Mouse (Mus musculus): ENCODE results near the gene Pgap1. TPM values are rescaled to one million over a fixed set of nuclear protein-coding genes. Genes with fewer than 3 reads are reported as not detected.

The Pgap1 gene
- 10.8 and 12.5 TPM in 2 replicates for polyA plus RNA-seq (2014; fragmentation: Nextera tagmentation; extraction: Ambion mirVana)

DNA sequence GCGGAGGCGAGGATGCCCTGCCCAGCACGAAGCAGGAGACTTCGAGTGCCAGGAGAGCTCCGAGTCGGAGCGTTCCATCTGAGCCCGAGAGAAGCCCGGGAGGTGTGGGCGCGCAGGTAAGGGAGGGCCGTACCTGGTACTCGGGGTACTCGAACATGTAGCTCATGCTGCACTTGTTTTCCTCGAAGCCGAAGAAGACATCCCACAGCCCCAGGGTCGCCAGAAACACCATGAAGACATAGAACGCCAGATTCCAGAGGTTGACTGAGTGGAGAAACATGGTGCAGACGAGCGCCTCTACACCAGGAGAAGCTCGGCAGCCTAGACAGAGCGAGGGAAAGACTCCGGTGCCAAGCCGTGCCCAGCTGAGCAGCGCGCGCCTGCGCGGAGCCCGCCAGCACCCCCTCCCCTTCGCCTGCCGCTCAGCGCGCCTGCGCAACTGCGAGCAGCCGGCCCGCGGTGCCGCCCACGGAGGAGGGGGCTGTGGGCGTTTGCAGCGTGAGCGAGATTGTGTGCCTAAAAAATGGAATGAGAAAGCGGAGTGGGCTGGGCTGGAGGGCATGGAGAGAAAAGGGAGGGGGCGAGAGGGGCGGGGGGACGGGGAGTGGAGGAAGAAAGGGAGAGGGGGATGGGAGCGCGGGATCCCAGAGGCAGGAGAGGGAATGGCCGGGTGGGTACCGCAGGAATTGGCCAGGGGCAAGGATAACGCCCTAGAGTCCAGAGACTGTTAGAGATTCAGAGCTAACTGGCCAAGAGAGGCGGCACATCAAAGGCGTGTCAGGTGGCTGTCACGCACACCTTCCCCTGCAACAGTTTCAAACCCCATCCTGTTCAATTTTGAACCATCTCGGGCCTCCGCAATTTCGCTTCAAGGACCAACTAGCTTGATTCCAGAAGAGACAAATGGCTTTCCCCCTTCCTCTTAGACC, at the start of gene Pgap1:
Gene Pgap1, minus strand, starts transcription at position 384 of the 929 bp plus-strand sequence.
- Histone ChIP-seq H3K27ac (ENCODE audit: low read depth, low read length) (no peak within 1 kb of the TSS), H3K4me3 (ENCODE audit: low read depth, low read length) (peak within 1 kb of the TSS; percentile 60), H3K4me2 (ENCODE audit: low read depth) (peak within 1 kb of the TSS; percentile 79), H3K9ac (ENCODE audit: low read length) (peak within 1 kb of the TSS; percentile 64), H3K4me1 (ENCODE audit: control insufficient read depth, insufficient read depth, low read length) (no peaks in the 10 kb centered on the region), H3K27me3 (ENCODE audit: control insufficient read depth, insufficient read depth, low read length) (no peaks in the 10 kb centered on the region), H3K9me3 (ENCODE audit: control insufficient read depth, low read length) (no peaks in the 10 kb centered on the region), H3K36me3 (ENCODE audit: control insufficient read depth, insufficient read depth, low read length) (no peaks in the 10 kb centered on the region)
- peak; percentile 96 for DNase-seq (ENCODE audit: low spot score)
- under 1% methylated on average over 57 of the region's 59 CpGs for WGBS
- peak; percentile 98 for ATAC-seq (ENCODE audit: insufficient read depth, low FRiP score, low TSS enrichment)

DNA sequence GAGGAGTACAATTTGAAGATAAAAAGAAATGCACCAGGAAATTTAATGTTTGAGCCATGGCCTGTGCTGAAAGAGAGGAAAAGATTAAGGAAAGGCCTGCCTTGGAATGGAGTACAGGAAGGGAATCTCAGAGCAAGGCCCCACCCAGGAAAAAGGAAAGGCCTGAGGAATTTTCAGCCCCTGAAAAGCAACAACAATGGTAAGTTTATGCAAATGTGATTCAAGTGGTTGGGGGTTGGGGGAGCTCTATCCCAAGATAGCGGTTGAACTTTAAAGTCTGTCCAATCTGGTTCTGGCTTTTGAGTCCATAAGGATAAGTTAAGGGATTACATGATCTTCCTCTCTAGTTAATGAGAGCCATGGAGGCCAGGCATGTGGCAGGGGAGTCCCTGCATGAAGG, 49.5 kb upstream of the Pgap1 start:
- Histone ChIP-seq H3K4me3 (ENCODE audit: low read depth, low read length) (no peak overlapping the region), H3K27me3 (ENCODE audit: control insufficient read depth, insufficient read depth, low read length) (no peaks in the 10 kb centered on the region), H3K4me1 (ENCODE audit: control insufficient read depth, insufficient read depth, low read length) (no peaks in the 10 kb centered on the region), H3K9me3 (ENCODE audit: control insufficient read depth, low read length) (no peaks in the 10 kb centered on the region), H3K36me3 (ENCODE audit: control insufficient read depth, insufficient read depth, low read length) (no peaks in the 10 kb centered on the region), H3K4me2 (ENCODE audit: low read depth) (no peak overlapping the region), H3K27ac (ENCODE audit: low read depth, low read length) (no peak overlapping the region), H3K9ac (ENCODE audit: low read length) (no peak overlapping the region)
- ATAC-seq (ENCODE audit: insufficient read depth, low FRiP score, low TSS enrichment) (no peak), DNase-seq (ENCODE audit: low spot score) (no peak)
- 77% methylated on average over 1 of the region's 1 CpGs for WGBS

DNA sequence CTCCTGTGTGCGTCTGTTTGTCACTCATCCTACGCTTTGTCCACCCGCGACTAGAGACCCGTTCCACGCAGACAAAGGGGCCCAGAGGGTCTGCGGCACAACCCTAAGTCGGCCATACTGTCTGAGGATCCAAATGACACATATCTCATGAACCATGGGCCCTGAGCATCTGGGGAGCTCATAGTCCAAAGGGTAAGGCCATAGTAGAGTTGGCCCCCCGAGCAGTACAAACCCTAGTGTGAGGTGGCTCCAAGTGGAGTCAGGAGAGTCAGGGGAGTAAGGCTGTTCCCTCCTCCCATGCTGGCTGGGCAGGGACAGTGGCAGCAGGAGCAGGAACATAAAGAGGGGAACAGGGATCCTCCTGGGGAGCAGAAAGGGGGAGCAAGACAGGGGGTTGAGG, 44.2 kb upstream of the Pgap1 start:
- ATAC-seq (ENCODE audit: insufficient read depth, low FRiP score, low TSS enrichment) = no peak
- Histone ChIP-seq H3K27me3 (ENCODE audit: control insufficient read depth, insufficient read depth, low read length) (no peaks in the 10 kb centered on the region), H3K27ac (ENCODE audit: low read depth, low read length) (no peak overlapping the region), H3K4me3 (ENCODE audit: low read depth, low read length) (no peak overlapping the region), H3K36me3 (ENCODE audit: control insufficient read depth, insufficient read depth, low read length) (no peaks in the 10 kb centered on the region), H3K9ac (ENCODE audit: low read length) (no peak overlapping the region), H3K4me2 (ENCODE audit: low read depth) (no peak overlapping the region), H3K9me3 (ENCODE audit: control insufficient read depth, low read length) (no peaks in the 10 kb centered on the region), H3K4me1 (ENCODE audit: control insufficient read depth, insufficient read depth, low read length) (no peaks in the 10 kb centered on the region)
- no peak for DNase-seq (ENCODE audit: low spot score)
- WGBS = 96% methylated on average over 9 of the region's 9 CpGs

DNA sequence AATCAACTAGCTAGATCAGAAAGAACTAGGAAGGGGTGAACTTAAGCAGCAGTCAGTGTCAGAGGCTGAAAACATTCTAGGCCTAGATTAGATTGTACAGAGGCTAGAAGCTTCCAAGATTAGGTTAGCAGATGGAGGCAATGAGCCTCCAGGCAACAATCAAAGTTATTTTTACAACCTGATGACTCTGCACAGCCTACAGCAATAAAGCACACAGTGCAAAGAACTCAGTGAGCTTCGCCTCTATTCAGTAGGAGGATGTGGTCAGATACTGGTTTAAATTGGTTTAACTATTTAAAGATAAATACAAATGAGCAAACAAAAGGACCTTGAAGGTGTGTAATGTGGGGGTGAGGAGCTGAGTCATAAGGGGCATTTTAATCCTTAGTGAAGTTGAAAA, 42.8 kb upstream of the Pgap1 start:
- H3K4me3 ChIP-seq (ENCODE audit: low read depth, low read length) = no peak overlapping the region
- H3K9ac ChIP-seq (ENCODE audit: low read length) = no peak overlapping the region
- no peak overlapping the region for H3K27ac ChIP-seq (ENCODE audit: low read depth, low read length)
- H3K36me3 ChIP-seq (ENCODE audit: control insufficient read depth, insufficient read depth, low read length) = no peaks in the 10 kb centered on the region
- 60% methylated on average over 1 of the region's 1 CpGs for WGBS
- no peaks in the 10 kb centered on the region for H3K9me3 ChIP-seq (ENCODE audit: control insufficient read depth, low read length)
- ATAC-seq (ENCODE audit: insufficient read depth, low FRiP score, low TSS enrichment) (no peak), DNase-seq (ENCODE audit: low spot score) (no peak)
- H3K4me2 ChIP-seq (ENCODE audit: low read depth) = no peak overlapping the region
- no peaks in the 10 kb centered on the region for H3K4me1 ChIP-seq (ENCODE audit: control insufficient read depth, insufficient read depth, low read length)
- H3K27me3 ChIP-seq (ENCODE audit: control insufficient read depth, insufficient read depth, low read length) = no peaks in the 10 kb centered on the region

DNA sequence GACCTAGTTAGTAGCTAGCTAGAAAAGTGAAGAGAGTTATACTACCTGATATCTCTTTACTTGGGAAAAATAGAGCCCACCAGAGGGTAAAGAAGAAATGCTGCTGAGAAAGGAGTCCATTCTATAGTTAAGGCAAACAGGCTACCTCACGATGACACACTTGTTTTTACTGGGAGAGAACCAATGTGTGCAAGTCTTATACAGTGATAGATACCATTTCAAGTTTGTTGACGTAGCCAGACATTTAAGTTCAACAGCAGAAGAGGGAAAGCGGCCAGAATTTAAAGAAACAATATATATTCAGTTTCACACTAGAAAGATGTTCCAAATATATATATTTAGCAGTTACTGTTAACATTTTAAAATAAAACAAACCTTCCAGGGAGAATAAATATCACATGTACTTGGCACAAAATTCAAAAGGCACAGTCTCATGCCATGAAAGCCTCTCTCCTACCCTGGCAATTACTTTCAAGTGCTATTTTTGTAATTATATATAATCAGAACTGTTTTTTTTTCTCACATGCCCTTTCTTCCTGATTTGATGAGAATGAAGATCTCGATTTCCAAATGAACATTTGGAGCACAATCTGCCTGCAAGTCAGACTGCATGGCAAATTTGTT, 40.2 kb upstream of the Pgap1 start:
- no peak overlapping the region for H3K9ac ChIP-seq (ENCODE audit: low read length)
- H3K4me1 ChIP-seq (ENCODE audit: control insufficient read depth, insufficient read depth, low read length) = no peaks in the 10 kb centered on the region
- 88% methylated on average over 4 of the region's 4 CpGs for WGBS
- no peak overlapping the region for H3K27ac ChIP-seq (ENCODE audit: low read depth, low read length)
- no peaks in the 10 kb centered on the region for H3K27me3 ChIP-seq (ENCODE audit: control insufficient read depth, insufficient read depth, low read length)
- no peak overlapping the region for H3K4me2 ChIP-seq (ENCODE audit: low read depth)
- DNase-seq (ENCODE audit: low spot score) (no peak), ATAC-seq (ENCODE audit: insufficient read depth, low FRiP score, low TSS enrichment) (no peak)
- no peak overlapping the region for H3K4me3 ChIP-seq (ENCODE audit: low read depth, low read length)
- H3K9me3 ChIP-seq (ENCODE audit: control insufficient read depth, low read length) = no peaks in the 10 kb centered on the region
- no peaks in the 10 kb centered on the region for H3K36me3 ChIP-seq (ENCODE audit: control insufficient read depth, insufficient read depth, low read length)

DNA sequence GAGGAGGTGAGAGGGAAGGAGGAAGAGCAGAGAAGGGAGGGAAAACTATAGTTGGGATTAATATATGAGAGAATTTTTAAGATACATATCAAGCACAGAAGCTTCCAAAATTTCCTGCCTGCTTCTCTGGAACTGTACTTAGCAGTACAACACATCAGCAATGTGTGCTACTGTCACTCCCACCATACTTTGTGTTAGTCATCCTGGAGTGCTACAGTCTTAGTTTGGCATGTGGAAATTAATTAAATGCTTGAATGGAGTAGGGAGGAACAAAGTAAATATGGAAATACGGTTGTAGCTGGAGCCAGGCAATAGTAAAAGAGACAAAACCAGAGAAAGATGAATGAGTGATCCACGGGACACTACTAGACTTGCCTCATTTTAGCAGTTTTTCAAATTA, 38.7 kb upstream of the Pgap1 start:
- H3K9me3 ChIP-seq (ENCODE audit: control insufficient read depth, low read length) = no peaks in the 10 kb centered on the region
- no peaks in the 10 kb centered on the region for H3K27me3 ChIP-seq (ENCODE audit: control insufficient read depth, insufficient read depth, low read length)
- H3K4me2 ChIP-seq (ENCODE audit: low read depth) = no peak overlapping the region
- no peak for ATAC-seq (ENCODE audit: insufficient read depth, low FRiP score, low TSS enrichment)
- WGBS = 90% methylated on average over 2 of the region's 2 CpGs
- no peak for DNase-seq (ENCODE audit: low spot score)
- no peaks in the 10 kb centered on the region for H3K4me1 ChIP-seq (ENCODE audit: control insufficient read depth, insufficient read depth, low read length)
- H3K27ac ChIP-seq (ENCODE audit: low read depth, low read length) = no peak overlapping the region
- H3K4me3 ChIP-seq (ENCODE audit: low read depth, low read length) = no peak overlapping the region
- no peaks in the 10 kb centered on the region for H3K36me3 ChIP-seq (ENCODE audit: control insufficient read depth, insufficient read depth, low read length)
- H3K9ac ChIP-seq (ENCODE audit: low read length) = no peak overlapping the region

DNA sequence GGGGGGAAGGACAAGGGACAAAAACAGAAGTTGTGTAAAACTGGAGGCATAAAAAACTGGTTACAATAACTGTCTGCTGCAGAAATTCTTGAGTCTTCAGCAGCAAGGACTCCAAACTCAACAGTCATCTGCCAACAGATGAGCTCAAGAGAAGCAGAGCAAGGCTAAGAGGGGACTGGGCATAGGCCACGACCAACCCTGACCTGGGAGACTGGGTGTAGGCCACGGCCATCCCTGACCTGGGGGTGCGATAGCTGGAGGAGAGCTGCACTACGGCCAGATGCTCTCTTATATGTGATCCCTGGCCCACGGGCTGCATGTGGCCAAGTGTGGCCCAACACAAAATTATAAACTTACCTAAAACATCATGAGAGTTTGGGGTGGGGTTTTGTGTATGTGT, 29.6 kb upstream of the Pgap1 start:
- DNase-seq (ENCODE audit: low spot score) = no peak
- H3K9me3 ChIP-seq (ENCODE audit: control insufficient read depth, low read length) = no peaks in the 10 kb centered on the region
- no peak for ATAC-seq (ENCODE audit: insufficient read depth, low FRiP score, low TSS enrichment)
- no peak overlapping the region for H3K4me3 ChIP-seq (ENCODE audit: low read depth, low read length)
- no peaks in the 10 kb centered on the region; the same call in 1 of the 2 replicates for H3K4me1 ChIP-seq (ENCODE audit: control insufficient read depth, insufficient read depth, low read length)
- H3K9ac ChIP-seq (ENCODE audit: low read length) = no peak overlapping the region
- no peaks in the 10 kb centered on the region for H3K36me3 ChIP-seq (ENCODE audit: control insufficient read depth, insufficient read depth, low read length)
- no peak overlapping the region for H3K27ac ChIP-seq (ENCODE audit: low read depth, low read length)
- no peak overlapping the region for H3K4me2 ChIP-seq (ENCODE audit: low read depth)
- WGBS = 89% methylated on average over 5 of the region's 5 CpGs
- no peaks in the 10 kb centered on the region for H3K27me3 ChIP-seq (ENCODE audit: control insufficient read depth, insufficient read depth, low read length)

DNA sequence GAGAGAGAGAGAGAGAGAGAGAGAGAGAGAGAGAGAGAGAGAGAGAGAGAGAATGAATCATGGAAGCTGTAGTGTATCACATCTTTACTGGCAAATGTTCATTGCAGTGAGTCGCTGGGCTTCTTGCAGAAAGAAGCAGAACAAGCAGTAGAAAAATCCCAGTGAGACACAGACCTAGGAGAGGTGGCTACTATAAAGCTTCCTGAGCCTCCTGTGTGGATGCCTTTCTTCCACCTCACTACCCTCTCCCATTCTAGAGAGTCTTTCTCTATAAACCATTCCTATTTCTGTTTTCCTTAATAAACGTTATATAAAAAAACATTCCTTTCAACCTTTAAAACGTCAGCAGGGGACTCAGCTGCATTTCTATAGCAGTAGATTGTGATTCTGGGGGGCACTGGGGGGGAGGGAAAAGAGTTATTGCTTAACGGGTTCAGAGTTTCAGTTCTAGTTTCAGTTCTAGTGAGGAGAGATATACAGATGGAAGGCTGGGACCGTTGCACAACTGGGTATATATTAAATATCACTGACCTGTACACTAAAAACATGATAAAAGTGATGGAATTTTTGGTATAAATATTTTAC, 28.6 kb upstream of the Pgap1 start:
- no peak overlapping the region for H3K4me2 ChIP-seq (ENCODE audit: low read depth)
- no peak overlapping the region for H3K9ac ChIP-seq (ENCODE audit: low read length)
- no peak overlapping the region for H3K4me3 ChIP-seq (ENCODE audit: low read depth, low read length)
- 52% methylated on average over 5 of the region's 5 CpGs for WGBS
- H3K4me1 ChIP-seq (ENCODE audit: control insufficient read depth, insufficient read depth, low read length) = no peaks in the 10 kb centered on the region; the same call in 1 of the 2 replicates
- no peaks in the 10 kb centered on the region for H3K36me3 ChIP-seq (ENCODE audit: control insufficient read depth, insufficient read depth, low read length)
- H3K9me3 ChIP-seq (ENCODE audit: control insufficient read depth, low read length) = no peaks in the 10 kb centered on the region
- no peak overlapping the region for H3K27ac ChIP-seq (ENCODE audit: low read depth, low read length)
- no peak for DNase-seq (ENCODE audit: low spot score)
- no peaks in the 10 kb centered on the region for H3K27me3 ChIP-seq (ENCODE audit: control insufficient read depth, insufficient read depth, low read length)
- peak; percentile 28; the same call in 1 of the 2 replicates for ATAC-seq (ENCODE audit: insufficient read depth, low FRiP score, low TSS enrichment)

Data from neural tube, embryonic 11.5 days (tissue).